Mouse (Mus musculus) right cerebral cortex, postnatal 25 days (tissue): ENCODE results near the gene Cabp1.
A peak's percentile ranks its signal among the peaks of the same experiment; 100 is the strongest.

Experiments
- DNase-seq: peaks from one replicate; pipeline ENCODE4 v3.0.0; 2022

The Cabp1 gene

GRCm38 (mm10) chr5:115124690-115125089 lies 69.5 kb downstream of the Cabp1 start:
- DNase-seq: no peak

- no peak for DNase-seq
Measured at GRCm38 (mm10) chr5:115120978-115121377, 73.2 kb downstream of the Cabp1 start.

- DNase-seq: peak; percentile 70
Measured at GRCm38 (mm10) chr5:115118961-115119570, 75.1 kb downstream of the Cabp1 start, which contains the start of gene Acads. Gene Acads (minus strand): TSS chr5:115119346.
